Mouse (Mus musculus): ENCODE data around the gene Glis3. TPM values are rescaled to one million over a fixed set of nuclear protein-coding genes. Genes with fewer than 3 reads are reported as not detected.

Glis3 gene
- polyA plus RNA-seq, 1 experiment from 2014 or later = 4.4 TPM

DNA sequence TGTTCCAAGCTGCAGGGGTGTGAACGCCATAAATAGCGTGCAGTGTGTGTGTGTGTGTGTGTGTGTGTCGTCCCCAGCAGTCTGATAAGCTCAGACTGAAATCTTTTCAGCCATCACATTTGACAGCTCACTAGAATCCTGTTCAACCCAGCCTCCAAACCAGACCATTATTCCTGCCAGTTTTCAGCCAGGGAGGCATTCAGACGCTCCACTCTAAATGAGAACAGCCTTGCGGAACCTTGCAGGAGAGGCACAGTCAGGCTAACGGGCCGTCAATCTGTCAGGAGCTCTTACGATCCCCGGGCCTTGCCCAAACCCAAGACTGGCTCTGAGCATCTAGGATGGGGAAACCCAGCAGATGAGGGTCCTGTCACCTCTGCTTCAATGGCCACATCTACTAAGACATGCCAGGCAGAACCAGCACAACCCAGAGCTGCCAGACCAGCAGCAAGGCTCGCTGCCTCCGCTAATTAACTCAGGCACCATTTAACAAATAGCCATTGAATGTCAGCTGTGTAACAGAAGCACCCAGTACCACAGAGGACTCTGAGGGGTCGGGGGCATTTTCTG lies 226.8 kb downstream of the Glis3 start:
- Histone ChIP-seq H3K9me3 (ENCODE audit: control insufficient read depth, low read length) (no peaks in the 10 kb centered on the region), H3K27me3 (ENCODE audit: control insufficient read depth, insufficient read depth, low read length) (no peaks in the 10 kb centered on the region), H3K9ac (replicated peaks; ENCODE audit: low read length) (0 out of 2 replicates have a peak overlapping the region, but pooled peaks have one; percentile 4), H3K4me1 (ENCODE audit: control insufficient read depth, insufficient read depth, low read length) (peaks cover 18% of the 10 kb centered on the region; the same call in 1 of the 2 replicates), H3K4me2 (ENCODE audit: low read length) (peak overlapping the region; percentile 23; the same call in 1 of the 2 replicates), H3K27ac (replicated peaks; ENCODE audit: low read depth, low read length) (peak overlapping the region; percentile 62), H3K4me3 (replicated peaks; ENCODE audit: low read depth, low read length) (no peak overlapping the region), H3K36me3 (ENCODE audit: control insufficient read depth, insufficient read depth, low read length) (no peaks in the 10 kb centered on the region)
- DNase-seq (peak; percentile 79), ATAC-seq (ENCODE audit: low FRiP score, low TSS enrichment) (peak; percentile 34; the same call in 1 of the 2 replicates)
- WGBS = 11% methylated on average over 12 of the region's 12 CpGs

DNA sequence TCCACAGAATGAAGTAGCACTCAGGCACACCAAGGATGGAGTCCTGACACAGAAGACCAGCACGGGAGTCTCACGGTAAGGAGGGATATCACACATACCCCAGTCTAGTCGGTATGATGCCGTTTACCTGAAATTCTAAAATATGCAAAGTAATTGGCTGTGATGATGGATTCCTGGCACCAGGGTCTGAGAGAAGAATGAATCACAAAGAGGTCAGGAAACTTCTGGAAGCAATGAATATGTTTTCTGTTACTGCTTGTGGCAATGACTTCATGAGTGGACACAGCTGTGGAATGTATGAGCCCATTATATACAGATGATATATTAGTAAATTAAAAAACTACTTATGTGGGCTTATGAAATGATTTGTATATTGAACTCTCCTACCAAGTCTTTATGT lies 231.1 kb downstream of the Glis3 start:
- no peak overlapping the region for H3K27ac ChIP-seq (replicated peaks; ENCODE audit: low read depth, low read length)
- no peaks in the 10 kb centered on the region for H3K9me3 ChIP-seq (ENCODE audit: control insufficient read depth, low read length)
- no peak overlapping the region for H3K9ac ChIP-seq (replicated peaks; ENCODE audit: low read length)
- no peak overlapping the region for H3K4me3 ChIP-seq (replicated peaks; ENCODE audit: low read depth, low read length)
- DNase-seq (no peak), ATAC-seq (ENCODE audit: low FRiP score, low TSS enrichment) (no peak)
- no peak overlapping the region for H3K4me2 ChIP-seq (ENCODE audit: low read length)
- H3K27me3 ChIP-seq (ENCODE audit: control insufficient read depth, insufficient read depth, low read length) = no peaks in the 10 kb centered on the region
- 94% methylated on average over 4 of the region's 4 CpGs for WGBS
- H3K4me1 ChIP-seq (ENCODE audit: control insufficient read depth, insufficient read depth, low read length) = peaks cover 16% of the 10 kb centered on the region; the same call in 1 of the 2 replicates
- no peaks in the 10 kb centered on the region for H3K36me3 ChIP-seq (ENCODE audit: control insufficient read depth, insufficient read depth, low read length)

- Histone ChIP-seq H3K27ac (replicated peaks; ENCODE audit: low read depth, low read length) (no peak overlapping the region), H3K4me2 (ENCODE audit: low read length) (no peak overlapping the region), H3K9me3 (ENCODE audit: control insufficient read depth, low read length) (no peaks in the 10 kb centered on the region), H3K4me3 (replicated peaks; ENCODE audit: low read depth, low read length) (no peak overlapping the region), H3K27me3 (ENCODE audit: control insufficient read depth, insufficient read depth, low read length) (no peaks in the 10 kb centered on the region), H3K36me3 (ENCODE audit: control insufficient read depth, insufficient read depth, low read length) (no peaks in the 10 kb centered on the region), H3K4me1 (ENCODE audit: control insufficient read depth, insufficient read depth, low read length) (no peaks in the 10 kb centered on the region), H3K9ac (replicated peaks; ENCODE audit: low read length) (no peak overlapping the region)
- no peak for ATAC-seq (ENCODE audit: low FRiP score, low TSS enrichment)
- no peak for DNase-seq
- 89% methylated on average over 4 of the region's 4 CpGs for WGBS
Observed at GRCm38 (mm10) chr19:28442161-28442560, 237.7 kb downstream of the Glis3 start.

DNA sequence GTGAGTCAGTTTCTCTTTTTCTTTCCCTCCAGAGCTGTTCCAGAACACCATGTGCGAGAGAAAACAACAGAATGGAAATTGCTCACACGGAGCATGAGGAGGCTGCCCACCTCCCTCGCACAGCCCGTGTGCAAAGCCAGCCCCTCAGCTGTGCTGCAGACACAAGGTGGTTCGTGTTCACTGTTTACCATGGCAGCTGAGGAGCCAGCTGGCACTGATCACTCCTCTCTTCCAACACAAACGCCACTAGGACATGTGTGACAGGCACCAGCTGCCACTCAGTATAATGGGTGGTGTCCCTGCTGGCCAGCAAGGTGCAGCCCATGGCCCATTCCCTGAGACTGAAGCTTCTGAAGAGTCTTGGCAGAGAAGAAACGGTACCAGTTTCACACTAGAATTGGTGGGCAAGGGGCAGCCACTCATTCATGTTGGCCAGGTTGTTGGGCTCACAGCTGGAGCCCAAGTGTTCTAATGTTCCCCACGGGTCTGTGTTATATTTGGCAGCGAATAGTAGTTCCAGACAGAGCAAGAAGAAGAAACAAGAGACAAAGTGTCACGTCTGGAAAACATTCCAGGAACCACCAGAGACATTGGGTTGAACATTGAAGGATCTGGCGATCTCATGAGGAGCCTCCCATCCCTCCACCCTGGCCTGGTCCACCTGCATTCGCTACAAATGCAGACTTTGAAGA lies 243.3 kb downstream of the Glis3 start:
- Histone ChIP-seq H3K27ac (replicated peaks; ENCODE audit: low read depth, low read length) (no peak overlapping the region), H3K4me2 (ENCODE audit: low read length) (no peak overlapping the region)
- ATAC-seq (ENCODE audit: low FRiP score, low TSS enrichment) = no peak

GRCm38 (mm10) chr19:28428220-28428816 lies 251.6 kb downstream of the Glis3 start:
- no peaks in the 10 kb centered on the region for H3K27me3 ChIP-seq (ENCODE audit: control insufficient read depth, insufficient read depth, low read length)
- ATAC-seq (ENCODE audit: low FRiP score, low TSS enrichment) (no peak), DNase-seq (no peak)
- no peak overlapping the region for H3K4me3 ChIP-seq (replicated peaks; ENCODE audit: low read depth, low read length)
- WGBS = 81% methylated on average over 6 of the region's 6 CpGs
- H3K4me2 ChIP-seq (ENCODE audit: low read length) = no peak overlapping the region
- H3K4me1 ChIP-seq (ENCODE audit: control insufficient read depth, insufficient read depth, low read length) = no peaks in the 10 kb centered on the region
- H3K9me3 ChIP-seq (ENCODE audit: control insufficient read depth, low read length) = no peaks in the 10 kb centered on the region
- H3K9ac ChIP-seq (replicated peaks; ENCODE audit: low read length) = no peak overlapping the region
- H3K36me3 ChIP-seq (ENCODE audit: control insufficient read depth, insufficient read depth, low read length) = no peaks in the 10 kb centered on the region
- no peak overlapping the region for H3K27ac ChIP-seq (replicated peaks; ENCODE audit: low read depth, low read length)

More for the DNA sequence above, 243.3 kb downstream of the Glis3 start:
- H3K4me3 ChIP-seq (replicated peaks; ENCODE audit: low read depth, low read length) = no peak overlapping the region
- H3K27me3 ChIP-seq (ENCODE audit: control insufficient read depth, insufficient read depth, low read length) = no peaks in the 10 kb centered on the region
- 81% methylated on average over 12 of the region's 12 CpGs for WGBS
- no peak overlapping the region for H3K9ac ChIP-seq (replicated peaks; ENCODE audit: low read length)
- H3K9me3 ChIP-seq (ENCODE audit: control insufficient read depth, low read length) = no peaks in the 10 kb centered on the region
- no peaks in the 10 kb centered on the region for H3K36me3 ChIP-seq (ENCODE audit: control insufficient read depth, insufficient read depth, low read length)
- peak; percentile 14 for DNase-seq
- H3K4me1 ChIP-seq (ENCODE audit: control insufficient read depth, insufficient read depth, low read length) = no peaks in the 10 kb centered on the region

DNA sequence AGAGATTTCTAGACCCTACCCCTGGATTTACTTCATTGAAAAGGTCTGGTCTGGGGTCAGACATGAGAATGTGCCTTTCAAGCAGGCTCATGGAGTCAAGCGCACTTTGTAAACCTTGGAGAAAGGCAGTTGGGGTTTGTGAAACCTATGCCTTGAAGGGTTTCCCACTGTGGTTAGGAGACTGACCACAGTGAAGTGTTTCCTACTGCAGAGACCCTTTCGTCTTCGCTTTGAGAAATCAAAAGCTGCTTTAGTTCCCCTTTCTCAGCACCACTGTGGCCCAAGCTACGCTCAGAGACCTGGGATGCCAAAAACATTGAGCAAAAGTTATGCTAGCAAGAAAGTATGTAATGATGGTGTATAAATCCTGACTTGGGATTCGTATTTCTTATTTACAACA lies 255.7 kb downstream of the Glis3 start:
- no peaks in the 10 kb centered on the region for H3K4me1 ChIP-seq (ENCODE audit: control insufficient read depth, insufficient read depth, low read length)
- no peak overlapping the region for H3K9ac ChIP-seq (replicated peaks; ENCODE audit: low read length)
- ATAC-seq (ENCODE audit: low FRiP score, low TSS enrichment) = no peak
- H3K4me2 ChIP-seq (ENCODE audit: low read length) = no peak overlapping the region
- H3K27ac ChIP-seq (replicated peaks; ENCODE audit: low read depth, low read length) = no peak overlapping the region
- no peaks in the 10 kb centered on the region for H3K36me3 ChIP-seq (ENCODE audit: control insufficient read depth, insufficient read depth, low read length)
- 82% methylated on average over 5 of the region's 5 CpGs for WGBS
- no peaks in the 10 kb centered on the region for H3K27me3 ChIP-seq (ENCODE audit: control insufficient read depth, insufficient read depth, low read length)
- H3K4me3 ChIP-seq (replicated peaks; ENCODE audit: low read depth, low read length) = no peak overlapping the region
- DNase-seq = no peak
- H3K9me3 ChIP-seq (ENCODE audit: control insufficient read depth, low read length) = no peaks in the 10 kb centered on the region

- no peak overlapping the region for H3K27ac ChIP-seq (replicated peaks; ENCODE audit: low read depth, low read length)
- no peaks in the 10 kb centered on the region for H3K36me3 ChIP-seq (ENCODE audit: control insufficient read depth, insufficient read depth, low read length)
- no peak overlapping the region for H3K4me3 ChIP-seq (replicated peaks; ENCODE audit: low read depth, low read length)
- H3K9ac ChIP-seq (replicated peaks; ENCODE audit: low read length) = no peak overlapping the region
- H3K9me3 ChIP-seq (ENCODE audit: control insufficient read depth, low read length) = no peaks in the 10 kb centered on the region
- no peak for DNase-seq
- H3K4me1 ChIP-seq (ENCODE audit: control insufficient read depth, insufficient read depth, low read length) = no peaks in the 10 kb centered on the region
- no peaks in the 10 kb centered on the region for H3K27me3 ChIP-seq (ENCODE audit: control insufficient read depth, insufficient read depth, low read length)
- no peak overlapping the region for H3K4me2 ChIP-seq (ENCODE audit: low read length)
- no peak for ATAC-seq (ENCODE audit: low FRiP score, low TSS enrichment)
- WGBS = 83% methylated on average over 9 of the region's 9 CpGs
Observed at GRCm38 (mm10) chr19:28422939-28423338, 256.9 kb downstream of the Glis3 start.

- no peak overlapping the region for H3K4me2 ChIP-seq (ENCODE audit: low read length)
- H3K27me3 ChIP-seq (ENCODE audit: control insufficient read depth, insufficient read depth, low read length) = no peaks in the 10 kb centered on the region
- no peaks in the 10 kb centered on the region for H3K4me1 ChIP-seq (ENCODE audit: control insufficient read depth, insufficient read depth, low read length)
- no peak overlapping the region for H3K27ac ChIP-seq (replicated peaks; ENCODE audit: low read depth, low read length)
- 89% methylated on average over 5 of the region's 5 CpGs for WGBS
- no peaks in the 10 kb centered on the region for H3K9me3 ChIP-seq (ENCODE audit: control insufficient read depth, low read length)
- no peak overlapping the region for H3K9ac ChIP-seq (replicated peaks; ENCODE audit: low read length)
- DNase-seq (no peak), ATAC-seq (ENCODE audit: low FRiP score, low TSS enrichment) (no peak)
- no peaks in the 10 kb centered on the region for H3K36me3 ChIP-seq (ENCODE audit: control insufficient read depth, insufficient read depth, low read length)
- H3K4me3 ChIP-seq (replicated peaks; ENCODE audit: low read depth, low read length) = no peak overlapping the region
Observed at GRCm38 (mm10) chr19:28416069-28416468, 263.8 kb downstream of the Glis3 start.

DNA sequence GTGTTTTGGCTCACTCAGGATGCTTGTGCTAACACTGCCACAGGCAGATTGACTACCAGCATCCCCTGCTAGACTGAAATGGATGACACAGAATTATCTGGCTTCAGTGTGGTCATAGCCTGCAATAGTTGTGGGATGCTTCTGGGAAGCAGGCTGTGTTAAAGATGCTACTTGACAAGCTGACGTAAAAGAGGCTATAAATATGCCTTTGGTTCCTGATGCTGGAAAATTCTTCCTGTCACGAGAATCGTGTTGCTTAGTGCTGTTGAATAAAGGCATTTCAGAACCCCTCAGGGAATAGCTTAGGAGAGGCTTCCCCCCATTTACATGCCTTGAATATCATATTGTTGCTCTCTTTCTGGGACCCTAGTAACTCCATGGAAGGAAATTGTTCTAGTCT lies 271.1 kb downstream of the Glis3 start:
- DNase-seq (no peak), ATAC-seq (ENCODE audit: low FRiP score, low TSS enrichment) (no peak)
- H3K9ac ChIP-seq (replicated peaks; ENCODE audit: low read length) = no peak overlapping the region

More for the DNA sequence above, 271.1 kb downstream of the Glis3 start:
- no peaks in the 10 kb centered on the region for H3K4me1 ChIP-seq (ENCODE audit: control insufficient read depth, insufficient read depth, low read length)
- H3K27ac ChIP-seq (replicated peaks; ENCODE audit: low read depth, low read length) = no peak overlapping the region
- H3K36me3 ChIP-seq (ENCODE audit: control insufficient read depth, insufficient read depth, low read length) = no peaks in the 10 kb centered on the region
- no peak overlapping the region for H3K4me2 ChIP-seq (ENCODE audit: low read length)
- no peaks in the 10 kb centered on the region for H3K9me3 ChIP-seq (ENCODE audit: control insufficient read depth, low read length)
- no peak overlapping the region for H3K4me3 ChIP-seq (replicated peaks; ENCODE audit: low read depth, low read length)
- WGBS = 65% methylated on average over 3 of the region's 3 CpGs
- no peaks in the 10 kb centered on the region for H3K27me3 ChIP-seq (ENCODE audit: control insufficient read depth, insufficient read depth, low read length)

Measured in midbrain, embryonic 14.5 days (tissue).